Mouse (Mus musculus) kidney, postnatal 0 days (tissue): Measurements from ENCODE around the gene Gm11565. TPM values are rescaled to one million over a fixed set of nuclear protein-coding genes. Genes with fewer than 3 reads are reported as not detected.
"Not testable (repeated sequence)": the region's sequence is repeated elsewhere in the genome, so short reads cannot be mapped to it uniquely, and the experiment has no call there.

Source experiments
- ATAC-seq: fragments of 200-750 bp; cut with Nextera tagmentation; replicated peaks from 2 replicates; pipeline ENCODE4 v1.8.0; 2017; ENCODE audit warnings: low read depth, moderate number of reproducible peaks, moderate TSS enrichment, moderate library complexity; ENCODE audit not compliant: low FRiP score
- DNase-seq: peaks from one replicate; pipeline ENCODE4 v3.0.0-alpha.2; 2016; ENCODE audit warnings: low spot score
- H3K27ac ChIP-seq: fragments of 300-500 bp; sonication (generic); 2 replicates; pipeline ENCODE4 v1.5.1; 2014; ENCODE audit warnings: mild to moderate bottlenecking
- H3K27me3 ChIP-seq: fragments of 300-500 bp; sonication (generic); 2 replicates; pipeline ENCODE4 v1.6.1; 2014; ENCODE audit warnings: low read length, mixed read lengths; ENCODE audit not compliant: insufficient read depth
- H3K36me3 ChIP-seq: fragments of 300-500 bp; sonication (generic); 2 replicates; pipeline ENCODE4 v1.6.1; 2014; ENCODE audit warnings: low read length, mixed read lengths; ENCODE audit not compliant: insufficient read depth
- H3K4me1 ChIP-seq: fragments of 300-500 bp; sonication (generic); replicated peaks from 2 replicates; pipeline ENCODE4 v1.6.1; 2014; ENCODE audit warnings: antibody characterized with exemption, low read length, mixed read lengths; ENCODE audit not compliant: insufficient read depth
- H3K4me2 ChIP-seq: fragments of 300-500 bp; sonication (generic); 2 replicates; pipeline ENCODE4 v1.6.1; 2014; ENCODE audit warnings: mild to moderate bottlenecking, low read length, moderate library complexity, mixed read lengths
- H3K4me3 ChIP-seq: fragments of 300-500 bp; sonication (generic); replicated peaks from 2 replicates; pipeline ENCODE4 v1.5.1; 2014; ENCODE audit warnings: low read depth, low read length
- H3K9ac ChIP-seq: fragments of 300-500 bp; sonication (generic); 2 replicates; pipeline ENCODE4 v1.6.1; 2014; ENCODE audit warnings: low read depth, low read length
- H3K9me3 ChIP-seq: fragments of 300-500 bp; sonication (generic); replicated peaks from 2 replicates; pipeline ENCODE4 v1.6.1; 2016; ENCODE audit warnings: low read length, inconsistent platforms, mixed read lengths
- CTCF ChIP-seq: IDR thresholded peaks from 2 replicates; pipeline ENCODE4 v1.5.1; 2016; ENCODE audit warnings: antibody characterized with exemption, low read depth, mild to moderate bottlenecking, moderate library complexity
- WGBS: fragments of 180-500 bp; shearing (Covaris S2); extraction: QIAGEN DNeasy Blood & Tissue Kit; methylation state at CpG from one replicate; pipeline ENCODE4 v1.1.7; 2014; 5-methylcytosine and 5-hydroxymethylcytosine counted together
- polyA plus RNA-seq: library from polyadenylated mRNA; unstranded; fragments of >200 nt; fragmentation: Nextera tagmentation; extraction: Ambion mirVana; gene quantifications from 2 replicates; pipeline ENCODE4 v1.2.1, GENCODE M21; 2015

The Gm11565 gene
- not detected in 2 replicates for polyA plus RNA-seq

GRCm38 (mm10) chr11:99914451-99914850 lies at the start of gene Gm11565:
Gene Gm11565 (plus strand): TSS chr11:99914751.
- Histone ChIP-seq H3K4me2 (no peak within 1 kb of the TSS), H3K9ac (no peak within 1 kb of the TSS), H3K27ac (no peak within 1 kb of the TSS), H3K36me3 (no peaks in the 10 kb centered on the region), H3K27me3 (no peaks in the 10 kb centered on the region), H3K4me3 (no peak within 1 kb of the TSS), H3K4me1 (no peaks in the 10 kb centered on the region), H3K9me3 (no peaks in the 10 kb centered on the region)
- ATAC-seq = no peak
- no peak for DNase-seq
- TF ChIP-seq CTCF = no peak
- WGBS = 91% methylated on average over 3 of the region's 3 CpGs

GRCm38 (mm10) chr11:99873089-99873488 lies 41.5 kb upstream of the Gm11565 start, which contains the start of gene Krtap9-1:
Gene Krtap9-1 (plus strand): TSS chr11:99873389.
- DNase-seq, H3K27me3 ChIP-seq, H3K4me3 ChIP-seq, H3K4me1 ChIP-seq, H3K9me3 ChIP-seq, ATAC-seq, H3K36me3 ChIP-seq, H3K27ac ChIP-seq, H3K9ac ChIP-seq, H3K4me2 ChIP-seq: not testable (repeated sequence)
- WGBS = 74% methylated on average over 1 of the region's 1 CpGs

GRCm38 (mm10) chr11:99878887-99879286 lies 35.7 kb upstream of the Gm11565 start, which contains the start of gene Gm11567:
Gene Gm11567 (plus strand): TSS chr11:99879187.
- H3K9me3 ChIP-seq, DNase-seq, H3K4me3 ChIP-seq, H3K4me1 ChIP-seq, H3K9ac ChIP-seq, H3K36me3 ChIP-seq, H3K27me3 ChIP-seq, ATAC-seq, H3K4me2 ChIP-seq, H3K27ac ChIP-seq: not testable (repeated sequence)
- 64% methylated on average over 1 of the region's 1 CpGs for WGBS

GRCm38 (mm10) chr11:99907620-99908019 lies 6.9 kb upstream of the Gm11565 start, which contains the start of gene Krtap31-1:
Gene Krtap31-1 (plus strand): TSS chr11:99907920.
- no peaks in the 10 kb centered on the region for H3K9me3 ChIP-seq
- WGBS = 87% methylated on average over 2 of the region's 2 CpGs
- no peak within 1 kb of the TSS for H3K27ac ChIP-seq
- H3K27me3 ChIP-seq = no peaks in the 10 kb centered on the region
- H3K9ac ChIP-seq = no peak within 1 kb of the TSS
- ATAC-seq = no peak
- no peaks in the 10 kb centered on the region for H3K36me3 ChIP-seq
- no peak within 1 kb of the TSS for H3K4me2 ChIP-seq
- no peaks in the 10 kb centered on the region for H3K4me1 ChIP-seq
- DNase-seq = no peak
- no peak within 1 kb of the TSS for H3K4me3 ChIP-seq
- TF ChIP-seq CTCF = no peak

GRCm38 (mm10) chr11:99935991-99936390 lies 21.4 kb downstream of the Gm11565 start, which contains the start of gene Krtap31-2:
Gene Krtap31-2 (plus strand): TSS chr11:99936291.
- H3K4me3 ChIP-seq = no peak within 1 kb of the TSS
- no peak within 1 kb of the TSS for H3K27ac ChIP-seq
- ATAC-seq (no peak), DNase-seq (no peak)
- no peaks in the 10 kb centered on the region for H3K4me1 ChIP-seq
- H3K27me3 ChIP-seq = no peaks in the 10 kb centered on the region
- no peak within 1 kb of the TSS for H3K9ac ChIP-seq
- TF ChIP-seq CTCF = no peak
- H3K9me3 ChIP-seq = no peaks in the 10 kb centered on the region
- H3K4me2 ChIP-seq = no peak within 1 kb of the TSS
- 85% methylated on average over 1 of the region's 1 CpGs for WGBS
- H3K36me3 ChIP-seq = no peaks in the 10 kb centered on the region

- TF ChIP-seq CTCF = no peak
- H3K4me3 ChIP-seq = no peak overlapping the region
- H3K9ac ChIP-seq = no peak overlapping the region
- no peak for DNase-seq
- H3K27me3 ChIP-seq = no peaks in the 10 kb centered on the region
- no peak for ATAC-seq
- H3K4me2 ChIP-seq = no peak overlapping the region
- H3K27ac ChIP-seq = no peak overlapping the region
- no peaks in the 10 kb centered on the region for H3K36me3 ChIP-seq
- no peaks in the 10 kb centered on the region for H3K4me1 ChIP-seq
- H3K9me3 ChIP-seq = no peaks in the 10 kb centered on the region
- WGBS = 83% methylated on average over 9 of the region's 9 CpGs
Observed at GRCm38 (mm10) chr11:99937751-99938264, 23.3 kb downstream of the Gm11565 start.

GRCm38 (mm10) chr11:99948175-99948574 lies 33.6 kb downstream of the Gm11565 start, which contains the start of gene Krtap9-5:
Gene Krtap9-5 (plus strand): TSS chr11:99948475.
- Histone ChIP-seq H3K4me1 (no peaks in the 10 kb centered on the region), H3K4me2 (no peak within 1 kb of the TSS), H3K27me3 (no peaks in the 10 kb centered on the region), H3K9me3 (no peaks in the 10 kb centered on the region), H3K27ac (no peak within 1 kb of the TSS), H3K36me3 (no peaks in the 10 kb centered on the region), H3K9ac (no peak within 1 kb of the TSS), H3K4me3 (no peak within 1 kb of the TSS)
- WGBS = 91% methylated on average over 2 of the region's 2 CpGs
- DNase-seq (no peak), ATAC-seq (no peak)
- TF ChIP-seq CTCF = no peak
